Mouse (Mus musculus): ENCODE data around the gene Casp7.

The Casp7 gene

DNA sequence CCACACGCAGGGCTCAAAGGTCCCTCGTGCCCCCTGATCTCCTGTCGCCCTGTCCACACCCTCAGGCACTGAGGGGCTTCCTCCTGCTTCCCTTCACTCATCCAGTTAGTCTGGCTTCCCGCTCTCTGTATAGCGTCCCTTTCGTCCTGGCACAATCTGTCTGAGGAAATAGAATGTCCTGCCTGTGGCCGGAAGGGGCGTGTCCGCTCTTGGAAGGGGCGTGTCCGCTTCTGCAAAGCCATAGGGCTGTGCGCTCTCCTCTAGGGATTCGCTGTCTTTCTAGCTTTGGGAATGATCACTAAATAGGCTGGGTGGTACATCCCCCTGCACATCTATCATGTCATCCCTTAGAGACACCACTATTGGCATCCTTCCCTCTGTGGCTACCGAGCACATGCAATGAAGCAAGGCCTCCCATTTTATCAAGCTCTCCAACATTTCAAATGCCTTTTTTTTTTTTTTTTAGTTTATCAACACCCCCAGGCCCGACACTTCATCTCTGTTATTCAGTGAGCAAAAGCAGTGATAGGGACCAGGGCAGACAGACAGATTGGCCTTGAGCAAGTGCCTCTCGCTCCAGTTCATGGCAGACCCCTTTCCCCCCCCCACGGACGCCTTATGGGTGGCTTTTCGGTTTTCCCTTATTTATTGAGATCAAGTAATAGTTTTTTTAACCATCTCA, 78.1 kb downstream of the Casp7 start:
- DNase-seq, result no peak

DNA sequence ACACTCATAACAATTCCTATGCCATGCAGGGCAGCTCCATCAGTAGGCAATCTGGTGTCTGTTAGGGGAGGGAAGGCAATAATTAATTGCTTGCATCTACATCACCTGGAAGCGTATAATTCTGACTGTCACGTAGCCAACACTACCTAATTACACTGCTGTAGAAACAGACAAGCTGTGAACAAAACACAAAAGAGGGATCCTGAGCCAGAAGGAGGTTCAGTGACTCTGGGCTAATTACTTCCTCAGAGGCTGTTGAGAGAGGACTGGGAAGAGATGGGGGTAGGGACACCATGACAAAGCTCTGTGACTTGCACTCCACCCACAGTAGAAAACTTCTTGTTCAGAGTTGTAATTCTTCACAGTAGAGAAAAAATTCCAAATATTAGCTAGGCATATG, 79.6 kb downstream of the Casp7 start:
- DNase-seq, result no peak

DNA sequence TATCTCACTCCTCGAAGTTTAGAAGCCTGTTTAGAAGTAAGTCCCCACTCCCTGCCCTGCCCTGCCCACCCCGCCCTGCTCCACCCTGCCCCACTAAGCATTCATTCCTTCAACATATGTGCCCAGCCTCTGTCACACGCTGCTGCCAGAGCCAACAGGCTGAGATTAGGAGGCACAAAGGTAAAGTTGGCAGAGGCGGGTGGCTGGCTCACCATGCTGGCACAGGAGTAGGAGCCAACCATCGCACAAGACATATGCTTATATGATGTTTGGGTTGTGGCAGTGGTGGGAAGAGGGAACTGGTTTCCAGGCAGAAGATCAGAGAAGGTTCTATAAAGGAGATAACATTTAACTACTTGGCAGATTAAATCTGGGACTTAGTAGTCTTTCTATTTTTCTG, 80.3 kb downstream of the Casp7 start:
- DNase-seq, result no peak

DNA sequence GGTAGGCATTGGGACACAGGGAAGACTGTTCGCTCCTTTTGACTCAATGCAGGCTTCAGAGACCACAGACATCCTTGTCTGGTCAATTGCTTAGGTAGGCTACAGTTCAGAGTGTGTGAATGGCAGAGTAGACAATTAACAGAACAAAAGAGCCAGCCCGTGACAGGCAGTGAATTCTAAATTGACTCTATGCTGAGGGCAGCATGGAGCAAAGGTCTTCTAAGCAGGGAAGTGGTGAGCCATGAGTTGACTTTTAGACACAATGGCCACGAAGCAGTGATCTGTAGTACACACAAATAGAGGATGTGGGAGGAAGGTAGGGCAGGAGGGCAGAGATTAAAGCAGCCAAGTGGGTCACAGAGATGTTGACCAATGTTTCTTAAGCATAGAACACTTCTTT, 80.9 kb downstream of the Casp7 start:
- DNase-seq, result peak; percentile 74

DNA sequence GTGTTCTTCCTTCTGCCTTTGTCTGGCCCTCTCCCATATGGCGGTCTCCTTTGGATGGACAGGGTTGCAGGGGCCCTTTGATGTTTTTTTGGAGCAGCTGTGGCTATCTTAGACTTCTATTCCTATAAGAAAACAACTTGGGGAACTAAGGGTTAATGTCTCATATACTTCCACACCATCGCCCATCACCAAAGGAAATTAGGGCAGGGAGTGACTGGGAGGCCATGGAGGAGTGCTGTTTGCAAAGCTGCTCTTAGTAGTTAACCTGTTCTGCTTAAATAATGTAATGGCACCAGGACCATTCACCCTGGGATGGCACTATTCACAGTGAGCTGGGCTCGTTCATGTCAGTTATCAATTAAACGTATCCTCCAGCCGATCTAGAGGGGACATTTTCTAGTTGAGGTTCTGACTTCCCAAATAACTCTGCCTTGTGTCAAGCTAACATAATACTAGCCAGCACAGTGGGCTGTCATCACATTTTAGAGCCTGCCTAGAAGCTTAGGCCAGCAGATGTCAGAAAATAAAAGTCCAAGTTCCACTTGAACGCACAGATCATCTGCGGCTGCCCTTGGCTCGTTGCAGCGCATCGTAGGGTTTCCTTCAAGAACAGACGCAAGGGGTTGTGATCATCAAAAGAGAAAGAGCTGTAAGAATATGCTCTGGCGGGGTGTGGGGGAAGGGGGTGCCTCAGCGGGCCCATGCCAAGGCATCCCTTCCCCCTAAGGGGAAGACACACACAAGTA, 87.9 kb downstream of the Casp7 start:
- no peak for DNase-seq

DNA sequence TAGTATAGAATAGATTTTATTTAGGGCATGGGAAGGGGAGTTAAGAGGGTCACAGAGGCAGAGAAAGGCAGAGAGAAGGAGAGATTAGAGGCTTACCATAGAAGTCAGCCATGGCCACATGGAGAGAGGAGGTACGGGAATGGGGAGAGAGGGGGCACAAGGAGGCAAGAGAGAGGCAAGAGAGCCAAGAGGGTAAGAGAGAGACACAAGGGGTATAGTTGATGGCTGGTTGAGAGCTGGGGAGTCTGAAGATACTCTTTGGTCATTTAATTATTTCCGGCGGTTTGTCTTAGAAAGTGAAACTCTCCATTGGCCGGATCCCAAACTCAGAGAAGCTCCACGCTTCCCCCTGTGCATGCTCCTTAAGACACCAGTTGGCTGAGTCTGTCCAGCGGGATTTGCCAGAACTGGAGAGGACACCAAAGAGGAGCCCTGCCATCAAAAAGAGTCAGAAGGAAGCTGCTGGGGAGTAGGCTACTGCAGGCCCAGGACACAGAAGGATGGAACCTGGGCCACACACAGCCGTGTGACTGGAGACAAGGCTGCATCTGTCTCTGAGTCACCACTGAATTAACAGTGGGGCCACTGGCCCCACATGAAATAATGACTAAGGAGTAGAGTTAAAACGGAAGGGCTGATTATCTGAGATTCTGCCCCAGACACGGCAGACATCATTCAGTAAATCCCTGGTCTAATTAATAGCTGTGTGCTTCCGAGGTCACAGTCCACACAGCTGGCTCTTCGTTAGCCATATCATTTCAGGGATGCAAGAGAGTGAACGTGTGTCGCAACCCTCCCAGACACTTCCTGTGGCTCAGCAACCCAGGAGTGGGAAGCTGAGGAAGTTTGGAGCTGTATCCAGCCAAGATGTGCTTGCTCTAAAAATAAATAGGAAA, 88.7 kb downstream of the Casp7 start:
- DNase-seq, result peak; percentile 34

DNA sequence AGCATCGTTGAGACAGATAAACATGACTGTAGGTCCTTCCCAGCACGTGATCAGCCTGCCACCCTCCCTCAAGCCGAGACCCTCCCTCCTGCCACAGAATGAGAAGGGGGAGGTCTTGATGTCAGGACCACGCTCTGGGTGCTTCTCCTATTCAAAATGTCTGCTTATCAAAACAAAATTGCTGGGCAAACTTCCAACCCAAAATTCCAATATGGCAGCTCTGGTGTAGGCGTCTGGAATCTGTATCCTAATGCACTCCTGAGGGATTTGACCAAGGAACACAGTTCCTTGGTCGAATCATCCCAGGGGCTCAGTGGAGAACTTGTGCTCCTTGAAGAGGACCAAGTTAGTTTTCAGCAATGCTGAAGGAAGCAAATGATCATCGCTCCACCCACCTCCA, 90.0 kb downstream of the Casp7 start:
- no peak for DNase-seq

DNA sequence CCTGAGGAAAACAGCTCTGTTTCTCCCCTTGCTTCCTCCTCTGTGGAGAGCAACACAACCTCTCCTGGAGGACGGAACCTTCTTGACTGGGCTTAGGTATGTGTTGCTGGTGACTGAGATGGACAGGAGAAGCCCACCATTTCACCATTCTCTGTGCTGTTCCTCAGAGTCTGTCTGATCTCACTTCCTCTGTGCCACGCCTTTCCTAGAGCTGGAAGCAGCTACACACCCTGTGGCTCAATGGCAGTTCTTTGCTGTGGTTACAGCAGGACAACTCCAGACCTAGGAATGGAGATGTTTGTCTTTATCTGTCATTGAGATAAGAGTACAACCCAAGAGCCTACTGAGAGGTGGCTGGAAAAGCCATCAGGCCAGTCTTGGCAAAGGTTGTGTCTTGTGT, 90.4 kb downstream of the Casp7 start:
- DNase-seq, result no peak

DNA sequence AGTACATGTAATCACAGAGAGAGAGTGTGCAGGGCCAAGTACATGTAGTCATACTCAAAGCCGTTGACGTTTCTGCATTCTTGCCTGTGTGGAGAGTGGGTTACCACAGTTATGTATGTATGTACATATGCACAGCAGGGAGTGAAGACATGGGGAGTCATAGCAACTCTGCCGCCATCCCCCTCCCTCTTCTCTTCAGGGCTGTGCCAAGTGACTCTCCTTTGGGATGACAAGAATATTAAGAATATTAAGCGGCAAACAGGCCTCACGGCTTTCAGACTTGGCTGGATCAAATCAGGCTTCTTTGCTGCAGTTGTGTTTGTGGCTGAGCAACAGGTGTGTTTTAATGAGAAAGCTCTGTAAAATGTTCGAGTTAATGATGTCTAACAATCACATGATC, 92.7 kb downstream of the Casp7 start:
- no peak for DNase-seq
